Mouse (Mus musculus) liver, embryonic 12.5 days (tissue): Measurements from ENCODE around the gene Acy3. TPM values are rescaled to one million over a fixed set of nuclear protein-coding genes. Genes with fewer than 3 reads are reported as not detected.

Source experiments
- ATAC-seq: fragments of 200-750 bp; cut with Nextera tagmentation; 2 replicates; pipeline ENCODE4 v1.8.0; 2017; ENCODE audit warnings: moderate number of reproducible peaks, mild to moderate bottlenecking, moderate library complexity
- H3K27ac ChIP-seq: fragments of 300-500 bp; sonication (generic); 2 replicates; pipeline ENCODE4 v1.5.1; 2016; ENCODE audit warnings: mild to moderate bottlenecking
- H3K27me3 ChIP-seq: fragments of 300-500 bp; sonication (generic); replicated peaks from 2 replicates; pipeline ENCODE4 v1.6.1; 2016; ENCODE audit warnings: mild to moderate bottlenecking, moderate library complexity
- H3K36me3 ChIP-seq: fragments of 300-500 bp; sonication (generic); 2 replicates; pipeline ENCODE4 v1.6.1; 2016; ENCODE audit warnings: mild to moderate bottlenecking, moderate library complexity
- H3K4me1 ChIP-seq: fragments of 300-500 bp; sonication (generic); 2 replicates; pipeline ENCODE4 v1.6.1; 2016
- H3K4me2 ChIP-seq: fragments of 300-500 bp; sonication (generic); 2 replicates; pipeline ENCODE4 v1.6.1; 2016; ENCODE audit warnings: mild to moderate bottlenecking, moderate library complexity
- H3K4me3 ChIP-seq: fragments of 300-500 bp; sonication (generic); 2 replicates; pipeline ENCODE4 v1.5.1; 2016; ENCODE audit warnings: mild to moderate bottlenecking, moderate library complexity
- H3K9ac ChIP-seq: fragments of 300-500 bp; sonication (generic); 2 replicates; pipeline ENCODE4 v1.6.1; 2016; ENCODE audit warnings: mild to moderate bottlenecking, moderate library complexity
- H3K9me3 ChIP-seq: fragments of 300-500 bp; sonication (generic); replicated peaks from 2 replicates; pipeline ENCODE4 v1.6.1; 2016; ENCODE audit warnings: mild to moderate bottlenecking, moderate library complexity
- WGBS: fragments of 180-500 bp; shearing (Covaris S2); methylation state at CpG from one replicate; pipeline ENCODE4 v1.1.7; 2016; ENCODE audit not compliant: insufficient replicate concordance; 5-methylcytosine and 5-hydroxymethylcytosine counted together
- polyA plus RNA-seq: library from polyadenylated mRNA; unstranded; fragments of >200 nt; fragmentation: Nextera tagmentation; extraction: Ambion mirVana; gene quantifications from 2 replicates; pipeline ENCODE4 v1.2.1, GENCODE M21; 2016

Gene Acy3
- polyA plus RNA-seq, 1 experiment from 2014 or later, result 9.1 TPM

- Histone ChIP-seq H3K9ac (no peak overlapping the region), H3K36me3 (peaks cover 61% of the 10 kb centered on the region), H3K27me3 (no peaks in the 10 kb centered on the region; the same call in 1 of the 2 replicates), H3K4me3 (no peak overlapping the region), H3K4me1 (peaks cover 14% of the 10 kb centered on the region), H3K27ac (no peak overlapping the region), H3K9me3 (no peaks in the 10 kb centered on the region), H3K4me2 (no peak overlapping the region)
- ATAC-seq, result no peak
- 88% methylated on average over 8 of the region's 8 CpGs for WGBS
These were observed 19.6 kb downstream of the Acy3 start for GRCm38 (mm10) chr19:4005971-4006370.

- peak overlapping the region; percentile 82 for H3K9ac ChIP-seq
- no peaks in the 10 kb centered on the region for H3K27me3 ChIP-seq
- no peak for ATAC-seq
- H3K4me3 ChIP-seq, result peak overlapping the region; percentile 88
- no peaks in the 10 kb centered on the region for H3K9me3 ChIP-seq
- peak overlapping the region; percentile 83 for H3K4me2 ChIP-seq
- H3K27ac ChIP-seq, result no peak overlapping the region
- 85% methylated on average over 5 of the region's 5 CpGs for WGBS
- H3K4me1 ChIP-seq, result peaks cover 45% of the 10 kb centered on the region
- H3K36me3 ChIP-seq, result peaks cover 52% of the 10 kb centered on the region
These were observed 24.7 kb downstream of the Acy3 start for GRCm38 (mm10) chr19:4011086-4011485.

- under 1% methylated on average over 45 of the region's 45 CpGs for WGBS
- Histone ChIP-seq H3K4me2 (peak within 1 kb of the TSS; percentile 83), H3K27me3 (no peaks in the 10 kb centered on the region), H3K27ac (peak within 1 kb of the TSS; percentile 84), H3K4me3 (peak within 1 kb of the TSS; percentile 88), H3K9me3 (no peaks in the 10 kb centered on the region), H3K4me1 (peaks cover 50% of the 10 kb centered on the region), H3K9ac (peak within 1 kb of the TSS; percentile 82), H3K36me3 (peaks cover 38% of the 10 kb centered on the region)
- ATAC-seq, result peak; percentile 98
These were observed 26.2 kb downstream of the Acy3 start, which contains the start of gene Ndufv1 for GRCm38 (mm10) chr19:4012432-4013022. TSS of gene Ndufv1 (minus strand) at chr19:4012806.

GRCm38 (mm10) chr19:4013066-4013465, 26.7 kb downstream of the Acy3 start:
- no peaks in the 10 kb centered on the region for H3K9me3 ChIP-seq
- ATAC-seq, result peak; percentile 42

GRCm38 (mm10) chr19:4014802-4015201, 28.4 kb downstream of the Acy3 start:
- H3K27ac ChIP-seq, result peak overlapping the region; percentile 84
- peaks cover 64% of the 10 kb centered on the region for H3K4me1 ChIP-seq
- H3K27me3 ChIP-seq, result no peaks in the 10 kb centered on the region
- no peak overlapping the region for H3K4me2 ChIP-seq
- peak overlapping the region; percentile 45 for H3K9ac ChIP-seq
- H3K9me3 ChIP-seq, result no peaks in the 10 kb centered on the region
- peaks cover 15% of the 10 kb centered on the region for H3K36me3 ChIP-seq
- no peak for ATAC-seq
- H3K4me3 ChIP-seq, result no peak overlapping the region

More at GRCm38 (mm10) chr19:4013066-4013465, 26.7 kb downstream of the Acy3 start:
- 10% methylated on average over 9 of the region's 9 CpGs for WGBS
- peak overlapping the region; percentile 63 for H3K9ac ChIP-seq
- peaks cover 50% of the 10 kb centered on the region for H3K4me1 ChIP-seq
- peak overlapping the region; percentile 84 for H3K27ac ChIP-seq
- H3K36me3 ChIP-seq, result peaks cover 32% of the 10 kb centered on the region
- H3K4me2 ChIP-seq, result peak overlapping the region; percentile 83
- no peaks in the 10 kb centered on the region for H3K27me3 ChIP-seq
- H3K4me3 ChIP-seq, result peak overlapping the region; percentile 88

- H3K4me1 ChIP-seq, result peaks cover 65% of the 10 kb centered on the region
- H3K36me3 ChIP-seq, result peaks cover 6% of the 10 kb centered on the region
- H3K9me3 ChIP-seq, result no peaks in the 10 kb centered on the region
- H3K9ac ChIP-seq, result peak overlapping the region; percentile 23
- 19% methylated on average over 5 of the region's 5 CpGs for WGBS
- H3K4me2 ChIP-seq, result peak overlapping the region; percentile 24
- no peaks in the 10 kb centered on the region for H3K27me3 ChIP-seq
- H3K27ac ChIP-seq, result peak overlapping the region; percentile 84
- H3K4me3 ChIP-seq, result no peak overlapping the region
- peak; percentile 44 for ATAC-seq
These were observed 29.3 kb downstream of the Acy3 start for GRCm38 (mm10) chr19:4015635-4016034.

- ATAC-seq, result no peak
These were observed 31.7 kb downstream of the Acy3 start for GRCm38 (mm10) chr19:4017921-4018587.

GRCm38 (mm10) chr19:4018743-4019583, 32.6 kb downstream of the Acy3 start:
- WGBS, result 39% methylated on average over 18 of the region's 18 CpGs
- Histone ChIP-seq H3K9ac (no peak overlapping the region), H3K27ac (no peak overlapping the region)

More at GRCm38 (mm10) chr19:4017921-4018587, 31.7 kb downstream of the Acy3 start:
- Histone ChIP-seq H3K9ac (no peak overlapping the region), H3K4me2 (no peak overlapping the region), H3K27me3 (no peaks in the 10 kb centered on the region), H3K4me3 (no peak overlapping the region), H3K9me3 (no peaks in the 10 kb centered on the region), H3K27ac (no peak overlapping the region), H3K4me1 (peaks cover 51% of the 10 kb centered on the region), H3K36me3 (no peaks in the 10 kb centered on the region)
- WGBS, result 62% methylated on average over 10 of the region's 10 CpGs

GRCm38 (mm10) chr19:4023185-4023584, 36.8 kb downstream of the Acy3 start:
- no peak for ATAC-seq
- no peak overlapping the region for H3K9ac ChIP-seq
- peaks cover 16% of the 10 kb centered on the region for H3K9me3 ChIP-seq
- WGBS, result 53% methylated on average over 7 of the region's 7 CpGs
- H3K4me2 ChIP-seq, result no peak overlapping the region
- H3K27ac ChIP-seq, result no peak overlapping the region
- no peak overlapping the region for H3K4me3 ChIP-seq
- no peaks in the 10 kb centered on the region for H3K27me3 ChIP-seq
- peaks cover 15% of the 10 kb centered on the region for H3K4me1 ChIP-seq
- no peaks in the 10 kb centered on the region for H3K36me3 ChIP-seq

More at GRCm38 (mm10) chr19:4018743-4019583, 32.6 kb downstream of the Acy3 start:
- H3K4me3 ChIP-seq, result no peak overlapping the region
- H3K9me3 ChIP-seq, result no peaks in the 10 kb centered on the region
- peaks cover 42% of the 10 kb centered on the region for H3K4me1 ChIP-seq
- ATAC-seq, result peak; percentile 63
- H3K36me3 ChIP-seq, result no peaks in the 10 kb centered on the region
- no peaks in the 10 kb centered on the region for H3K27me3 ChIP-seq
- H3K4me2 ChIP-seq, result 0 out of 2 replicates have a peak overlapping the region, but pooled peaks have one; percentile 6

GRCm38 (mm10) chr19:4027576-4027975, 41.2 kb downstream of the Acy3 start:
- no peak overlapping the region for H3K4me2 ChIP-seq
- H3K4me1 ChIP-seq, result 0 out of 2 replicates have a peak, but pooled peaks cover 2% of the 10 kb centered on the region
- H3K36me3 ChIP-seq, result no peaks in the 10 kb centered on the region
- H3K9me3 ChIP-seq, result peaks cover 16% of the 10 kb centered on the region
- no peak overlapping the region for H3K4me3 ChIP-seq
- no peak for ATAC-seq
- H3K27ac ChIP-seq, result no peak overlapping the region
- no peak overlapping the region for H3K9ac ChIP-seq
- H3K27me3 ChIP-seq, result no peaks in the 10 kb centered on the region

- H3K27ac ChIP-seq, result peak overlapping the region; percentile 55
- WGBS, result 49% methylated on average over 7 of the region's 7 CpGs
- H3K9ac ChIP-seq, result no peak overlapping the region
These were observed 46.3 kb downstream of the Acy3 start for GRCm38 (mm10) chr19:4032668-4033067.

GRCm38 (mm10) chr19:4033298-4033697, 46.9 kb downstream of the Acy3 start:
- H3K4me1 ChIP-seq, result peaks cover 24% of the 10 kb centered on the region
- H3K9ac ChIP-seq, result no peak overlapping the region
- no peak overlapping the region for H3K4me2 ChIP-seq
- H3K36me3 ChIP-seq, result peaks cover 10% of the 10 kb centered on the region
- no peaks in the 10 kb centered on the region for H3K9me3 ChIP-seq
- WGBS, result 70% methylated on average over 3 of the region's 3 CpGs
- no peaks in the 10 kb centered on the region for H3K27me3 ChIP-seq
- no peak overlapping the region for H3K4me3 ChIP-seq
- ATAC-seq, result no peak
- peak overlapping the region; percentile 41; the same call in 1 of the 2 replicates for H3K27ac ChIP-seq

More at GRCm38 (mm10) chr19:4032668-4033067, 46.3 kb downstream of the Acy3 start:
- H3K27me3 ChIP-seq, result no peaks in the 10 kb centered on the region
- peaks cover 18% of the 10 kb centered on the region for H3K4me1 ChIP-seq
- H3K4me2 ChIP-seq, result no peak overlapping the region
- H3K9me3 ChIP-seq, result 0 out of 2 replicates have a peak, but pooled peaks cover 3% of the 10 kb centered on the region
- H3K4me3 ChIP-seq, result no peak overlapping the region
- H3K36me3 ChIP-seq, result peaks cover 10% of the 10 kb centered on the region
- no peak for ATAC-seq
